7 mouse cellular contexts compared by ENCODE assay signal in genomic region chr12:69653973-69654372, GRCm38 (mm10). TPM values are rescaled to one million over a fixed set of nuclear protein-coding genes. Genes with fewer than 3 reads are reported as not detected.
A peak's percentile ranks its signal among the peaks of the same experiment; 100 is the strongest.
DNase-seq lines count a peak whose midpoint lies in the region; ATAC-seq lines count a peak whose summit lies in the region.
"Not testable (repeated sequence)": the region's sequence is repeated elsewhere in the genome, so short reads cannot be mapped to it uniquely, and the experiment has no call there.

No protein-coding gene starts in this region.

- not testable (repeated sequence) for H3K27ac ChIP-seq in embryonic facial prominence, embryonic 14.5 days (replicated peaks; ENCODE audit: low read depth, low read length); heart, embryonic 10.5 days; limb, embryonic 15.5 days

- H3K4me3 ChIP-seq in embryonic facial prominence, embryonic 14.5 days (ENCODE audit: low read depth, low read length); heart, embryonic 10.5 days; limb, embryonic 15.5 days: not testable (repeated sequence)

- H3K4me2 ChIP-seq in embryonic facial prominence, embryonic 14.5 days (ENCODE audit: low read depth, low read length); limb, embryonic 15.5 days: not testable (repeated sequence)

- not testable (repeated sequence) for H3K4me1 ChIP-seq in embryonic facial prominence, embryonic 14.5 days (ENCODE audit: control insufficient read depth, insufficient read depth, low read length); heart, embryonic 10.5 days; limb, embryonic 15.5 days

- H3K36me3 ChIP-seq in embryonic facial prominence, embryonic 14.5 days (ENCODE audit: control insufficient read depth, insufficient read depth, low read length): peaks cover 38% of the 10 kb centered on the region
- H3K36me3 ChIP-seq in heart, embryonic 10.5 days: peaks cover 27% of the 10 kb centered on the region
- peaks cover 27% of the 10 kb centered on the region for H3K36me3 ChIP-seq in limb, embryonic 15.5 days

- H3K27me3 ChIP-seq in embryonic facial prominence, embryonic 14.5 days (replicated peaks; ENCODE audit: control insufficient read depth, insufficient read depth, low read length); heart, embryonic 10.5 days (ENCODE audit: insufficient read depth, poor library complexity, severe bottlenecking); limb, embryonic 15.5 days: not testable (repeated sequence)

- peak; percentile 77; the same call in 1 of the 2 replicates for ATAC-seq in embryonic facial prominence, embryonic 14.5 days (ENCODE audit: low read depth)
- peak; percentile 87 for ATAC-seq in limb, embryonic 15.5 days (ENCODE audit: insufficient number of reproducible peaks, low FRiP score, low TSS enrichment, low read depth)
- peak; percentile 93 for ATAC-seq in neutrophil, adult 5-6 weeks (ENCODE audit: extremely low read depth, insufficient number of reproducible peaks, low FRiP score, poor library complexity, severe bottlenecking)

- peak; percentile 14 for DNase-seq in brain, adult 2 months (ENCODE audit: low read depth, low spot score)
- DNase-seq in embryonic facial prominence, embryonic 14.5 days (ENCODE audit: low spot score): not testable (repeated sequence)
- DNase-seq in heart, embryonic 10.5 days (ENCODE audit: low spot score): peak; percentile 82
- peak; percentile 84 for DNase-seq in hindlimb bud, embryonic 11.5 days (ENCODE audit: extremely low spot score, low read depth, low spot score)
- peak; percentile 80 for DNase-seq in mesoderm, embryonic 11.5 days (ENCODE audit: low read depth, low spot score)

- peaks cover 14% of the 10 kb centered on the region for H3K9me3 ChIP-seq in embryonic facial prominence, embryonic 14.5 days (ENCODE audit: control insufficient read depth, low read length)
- H3K9me3 ChIP-seq in heart, embryonic 10.5 days; limb, embryonic 15.5 days: not testable (repeated sequence)

- H3K9ac ChIP-seq in embryonic facial prominence, embryonic 14.5 days (ENCODE audit: low read depth, low read length); limb, embryonic 15.5 days: not testable (repeated sequence)

RNA-seq across cellular contexts. Expression of gene Sos2, which starts 27.7 kb away (rescaled TPM):
- 11.0 and 11.4 TPM in 2 replicates for polyA plus RNA-seq in embryonic facial prominence, embryonic 14.5 days (2014; fragmentation: Nextera tagmentation; extraction: Ambion mirVana)
- polyA plus RNA-seq in heart, embryonic 10.5 days (2016; fragmentation: Nextera tagmentation; extraction: Ambion mirVana): 5.6 and 6.8 TPM in 2 replicates
- polyA plus RNA-seq in limb, embryonic 15.5 days (2015; fragmentation: Nextera tagmentation; extraction: Ambion mirVana): 8.3 and 10.1 TPM in 2 replicates
- 77.1 and 83.1 TPM in 2 replicates for total RNA-seq in neutrophil, adult 5-6 weeks (2017)
